Mouse (Mus musculus): ENCODE results near the gene Uhrf1.

DNA sequence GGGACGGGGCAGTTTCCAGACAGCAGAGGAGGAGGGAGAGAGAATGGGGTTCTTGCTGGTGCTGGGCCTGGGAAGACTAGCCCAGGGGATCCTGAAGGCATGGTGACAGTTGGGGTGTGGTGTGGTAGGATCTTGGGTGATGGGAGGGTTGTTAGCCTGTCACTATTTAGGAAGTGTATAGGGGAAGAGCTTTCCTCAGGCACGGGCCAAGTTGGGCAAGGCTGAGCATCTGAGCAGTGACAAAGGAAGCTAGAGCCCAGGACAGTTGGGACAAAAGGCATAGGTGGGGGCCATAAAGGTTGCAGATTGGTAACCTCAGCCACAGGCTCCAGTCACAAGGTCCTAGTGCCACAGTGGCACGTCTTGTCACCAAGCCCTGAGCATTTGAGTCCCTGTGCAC, 40.3 kb downstream of the Uhrf1 start:
- TF ChIP-seq CTCF (IDR thresholded peaks at IDR 0.05 in 2 of 3, conservative IDR thresholded peaks at IDR 0.05 in 1 of 3; ENCODE audit: control insufficient read depth in 1 of 3, insufficient read depth in 1 of 3, low read depth in 2 of 3, low read length in 3 of 3, poor library complexity in 1 of 3, severe bottlenecking in 1 of 3) (no peak), POLR2AphosphoS2 (IDR thresholded peaks at IDR 0.05; ENCODE audit: low read length) (no peak), E2F4 (IDR thresholded peaks at IDR 0.05; ENCODE audit: borderline replicate concordance, low read depth, low read length) (no peak), MAX (IDR thresholded peaks at IDR 0.05; ENCODE audit: low read length) (no peak), GABPA (IDR thresholded peaks at IDR 0.05; ENCODE audit: low read depth, low read length) (no peak), EP300 (IDR thresholded peaks at IDR 0.05; ENCODE audit: low read depth in 1 of 2, low read length in 2 of 2) (no peak), ETS1 (IDR thresholded peaks at IDR 0.05; ENCODE audit: low read depth, low read length) (no peak), ZNF384 (IDR thresholded peaks at IDR 0.05; ENCODE audit: low read depth, low read length) (no peak), MEF2A (IDR thresholded peaks at IDR 0.05; ENCODE audit: extremely low read depth, insufficient replicate concordance, low read depth, low read length, poor library complexity, severe bottlenecking) (no peak)
